Mouse (Mus musculus): ENCODE data around the gene AU040320. TPM values are rescaled to one million over a fixed set of nuclear protein-coding genes. Genes with fewer than 3 reads are reported as not detected.

Gene AU040320
- polyA plus RNA-seq, 1 experiment from 2014 or later, result 24.1 TPM

DNA sequence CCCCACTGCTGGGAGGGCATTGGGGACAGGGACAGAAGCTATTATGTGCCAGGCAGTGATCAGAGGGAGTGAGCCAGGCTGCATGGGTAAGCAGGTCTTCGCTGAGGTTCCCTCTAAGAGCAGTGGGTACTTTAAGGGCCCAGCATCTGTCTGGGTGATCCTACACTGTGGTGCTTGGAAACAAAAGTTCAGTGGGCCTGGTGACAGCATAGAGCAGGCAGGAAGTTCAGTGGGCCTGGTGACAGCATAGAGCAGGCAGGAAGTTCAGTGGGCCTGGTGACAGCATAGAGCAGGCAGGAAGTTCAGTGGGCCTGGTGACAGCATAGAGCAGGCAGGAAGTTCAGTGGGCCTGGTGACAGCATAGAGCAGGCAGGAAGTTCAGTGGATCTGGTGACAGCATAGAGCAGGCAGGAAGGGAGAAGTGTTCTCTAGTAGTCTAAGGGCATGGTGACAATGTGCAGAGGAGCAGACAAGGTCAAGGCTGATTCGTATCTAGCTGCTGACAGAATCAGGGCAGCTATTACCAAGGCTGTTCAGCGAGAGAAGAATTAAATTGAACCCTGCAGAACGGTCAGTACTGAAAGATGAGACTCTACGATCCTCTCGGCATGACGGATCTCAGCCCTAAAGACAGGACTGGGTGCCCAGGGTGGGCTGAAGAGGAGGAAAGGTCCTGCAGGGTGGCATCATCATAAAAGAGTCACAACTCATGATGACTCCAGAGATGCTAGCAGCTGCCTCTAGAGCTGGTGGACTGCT lies 96.9 kb downstream of the AU040320 start:
- Histone ChIP-seq H3K27ac (ENCODE audit: low read length) (no peak overlapping the region; the same call in 1 of the 2 replicates), H3K36me3 (ENCODE audit: control insufficient read depth, insufficient read depth, low read length) (no peaks in the 10 kb centered on the region)
- ATAC-seq (ENCODE audit: insufficient read depth, low FRiP score), result no peak

DNA sequence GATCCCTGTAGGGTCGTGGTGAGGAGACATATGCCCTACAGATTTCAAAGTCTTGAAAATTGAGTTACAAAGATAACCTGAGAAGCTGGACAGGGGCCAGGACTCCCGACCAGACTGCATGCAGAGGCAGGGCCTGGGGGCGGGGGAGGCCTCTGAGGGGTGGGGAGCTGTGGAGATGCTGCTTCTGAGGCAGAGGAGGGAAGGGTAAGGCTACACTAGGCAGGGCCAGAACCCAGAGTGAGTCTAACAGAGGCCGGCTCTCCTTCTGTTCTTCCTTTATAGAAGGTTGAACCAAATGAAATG lies 97.4 kb downstream of the AU040320 start:
- no peak for ATAC-seq (ENCODE audit: insufficient read depth, low FRiP score)
- no peak overlapping the region for H3K4me2 ChIP-seq (ENCODE audit: low read depth, low read length)
- H3K27me3 ChIP-seq (ENCODE audit: control insufficient read depth, insufficient read depth, low read length), result no peaks in the 10 kb centered on the region
- H3K9ac ChIP-seq (ENCODE audit: low read length), result no peak overlapping the region
- no peaks in the 10 kb centered on the region for H3K36me3 ChIP-seq (ENCODE audit: control insufficient read depth, insufficient read depth, low read length)
- H3K27ac ChIP-seq (ENCODE audit: low read length), result no peak overlapping the region
- 52% methylated on average over 4 of the region's 4 CpGs for WGBS
- no peaks in the 10 kb centered on the region for H3K9me3 ChIP-seq (replicated peaks; ENCODE audit: control insufficient read depth, low read length)
- no peaks in the 10 kb centered on the region for H3K4me1 ChIP-seq (ENCODE audit: control insufficient read depth, insufficient read depth, low read length)
- no peak overlapping the region for H3K4me3 ChIP-seq (replicated peaks; ENCODE audit: low read length)

More for the DNA sequence above, 96.9 kb downstream of the AU040320 start:
- H3K9me3 ChIP-seq (replicated peaks; ENCODE audit: control insufficient read depth, low read length), result no peaks in the 10 kb centered on the region
- no peaks in the 10 kb centered on the region for H3K27me3 ChIP-seq (ENCODE audit: control insufficient read depth, insufficient read depth, low read length)
- no peak overlapping the region for H3K4me3 ChIP-seq (replicated peaks; ENCODE audit: low read length)
- no peak overlapping the region for H3K4me2 ChIP-seq (ENCODE audit: low read depth, low read length)
- no peaks in the 10 kb centered on the region for H3K4me1 ChIP-seq (ENCODE audit: control insufficient read depth, insufficient read depth, low read length)
- WGBS, result 66% methylated on average over 7 of the region's 7 CpGs
- peak overlapping the region; percentile 15; the same call in 1 of the 2 replicates for H3K9ac ChIP-seq (ENCODE audit: low read length)

DNA sequence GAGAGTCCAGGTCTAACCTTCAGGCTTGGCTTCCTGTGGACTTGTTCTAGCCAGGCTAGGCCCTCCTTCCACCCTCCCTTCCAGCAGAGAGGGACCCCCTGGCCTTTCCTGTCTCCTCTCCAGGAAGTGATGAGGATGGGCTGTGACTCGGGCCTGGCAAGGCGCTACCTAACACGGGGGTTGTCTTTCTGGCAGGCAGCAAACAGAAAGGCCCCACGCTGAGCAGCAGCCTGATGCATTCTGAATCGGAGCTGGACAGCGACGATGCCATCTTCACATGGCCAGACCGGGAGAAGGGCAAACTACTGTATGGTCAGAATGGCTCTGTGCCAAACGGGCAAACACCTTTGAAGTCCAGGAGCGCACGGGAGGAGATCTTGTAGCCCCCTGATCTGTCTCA lies 99.6 kb downstream of the AU040320 start:
- no peak overlapping the region for H3K4me2 ChIP-seq (ENCODE audit: low read depth, low read length)
- H3K36me3 ChIP-seq (ENCODE audit: control insufficient read depth, insufficient read depth, low read length), result no peaks in the 10 kb centered on the region
- H3K4me1 ChIP-seq (ENCODE audit: control insufficient read depth, insufficient read depth, low read length), result no peaks in the 10 kb centered on the region
- WGBS, result 66% methylated on average over 11 of the region's 11 CpGs
- H3K27me3 ChIP-seq (ENCODE audit: control insufficient read depth, insufficient read depth, low read length), result no peaks in the 10 kb centered on the region
- H3K27ac ChIP-seq (ENCODE audit: low read length), result no peak overlapping the region
- no peak overlapping the region for H3K4me3 ChIP-seq (replicated peaks; ENCODE audit: low read length)
- no peak overlapping the region for H3K9ac ChIP-seq (ENCODE audit: low read length)
- ATAC-seq (ENCODE audit: insufficient read depth, low FRiP score), result no peak
- H3K9me3 ChIP-seq (replicated peaks; ENCODE audit: control insufficient read depth, low read length), result no peaks in the 10 kb centered on the region

DNA sequence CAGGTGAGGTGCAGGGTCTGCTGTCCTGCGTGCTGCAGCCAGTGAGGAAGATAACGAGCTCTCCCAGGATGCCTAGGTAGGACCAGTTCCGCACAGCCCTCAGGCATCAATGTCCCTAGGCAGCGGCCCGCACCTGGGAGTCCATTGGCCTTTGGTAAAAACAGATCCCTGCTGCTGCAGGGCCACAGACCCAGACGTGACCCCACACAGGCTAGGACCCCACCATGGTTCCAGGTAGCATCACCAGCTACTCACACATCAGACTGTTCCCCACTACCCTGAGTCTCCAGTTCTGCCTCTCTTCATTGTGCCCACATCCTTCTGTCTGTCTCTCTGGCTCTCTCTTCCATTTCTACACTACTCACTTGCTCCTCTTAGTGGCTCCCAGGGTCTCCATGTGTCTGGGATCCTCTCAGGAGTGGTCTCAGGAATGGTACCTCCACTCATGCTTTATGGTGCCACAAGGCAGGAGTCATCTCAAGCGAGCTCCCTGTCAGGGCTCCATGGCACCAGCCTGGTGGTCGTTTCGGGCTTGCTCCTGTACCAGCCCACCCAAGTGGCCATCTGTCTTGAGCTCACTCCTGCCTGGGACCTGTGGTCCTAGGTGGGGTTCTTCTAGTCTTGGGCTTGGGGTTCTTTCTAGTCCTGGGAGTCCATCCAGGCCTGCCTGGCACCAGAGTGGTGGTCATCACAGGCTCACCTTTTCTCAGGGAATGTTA lies 107.1 kb downstream of the AU040320 start:
- ATAC-seq (ENCODE audit: insufficient read depth, low FRiP score), result no peak
- no peaks in the 10 kb centered on the region for H3K4me1 ChIP-seq (ENCODE audit: control insufficient read depth, insufficient read depth, low read length)
- no peak overlapping the region for H3K9ac ChIP-seq (ENCODE audit: low read length)
- H3K27me3 ChIP-seq (ENCODE audit: control insufficient read depth, insufficient read depth, low read length), result no peaks in the 10 kb centered on the region
- no peak overlapping the region for H3K27ac ChIP-seq (ENCODE audit: low read length)
- no peak overlapping the region for H3K4me3 ChIP-seq (replicated peaks; ENCODE audit: low read length)
- WGBS, result 90% methylated on average over 9 of the region's 9 CpGs
- peaks cover 13% of the 10 kb centered on the region for H3K36me3 ChIP-seq (ENCODE audit: control insufficient read depth, insufficient read depth, low read length)
- H3K4me2 ChIP-seq (ENCODE audit: low read depth, low read length), result no peak overlapping the region
- H3K9me3 ChIP-seq (replicated peaks; ENCODE audit: control insufficient read depth, low read length), result no peaks in the 10 kb centered on the region

DNA sequence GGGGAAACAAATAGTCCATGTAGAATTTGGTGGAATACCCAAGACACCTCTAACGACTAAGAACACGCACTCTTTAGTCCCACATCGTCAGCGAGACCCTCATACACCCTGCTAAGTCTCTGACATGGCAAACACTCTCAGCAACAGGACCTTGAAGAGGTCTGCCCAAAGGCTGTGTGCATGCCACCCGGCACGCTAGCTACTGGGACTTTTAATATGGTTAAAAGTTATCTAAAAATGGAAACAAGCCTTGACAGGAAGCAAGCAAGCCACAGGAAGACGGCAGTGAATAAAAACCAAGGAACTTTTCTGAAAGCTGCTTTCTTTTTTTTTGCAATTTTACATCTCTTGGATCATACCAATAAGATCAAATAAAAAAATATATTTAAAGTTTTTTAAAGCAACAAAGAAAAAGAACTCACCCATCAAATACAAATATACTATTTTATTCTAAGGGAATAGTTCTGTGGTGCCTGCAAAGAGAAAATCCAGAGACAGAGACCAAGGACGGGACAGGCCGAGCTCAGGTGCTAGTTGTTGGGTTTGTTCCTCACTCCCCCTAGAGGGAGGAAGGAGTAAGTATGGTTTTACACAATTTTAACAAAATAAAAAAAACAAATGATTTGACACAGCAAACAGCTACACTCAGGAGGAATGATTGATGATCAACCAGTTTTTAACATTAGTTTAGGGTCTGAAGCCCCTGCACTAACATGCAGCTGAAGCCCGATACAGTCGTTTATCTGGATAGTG lies 108.3 kb downstream of the AU040320 start:
- Histone ChIP-seq H3K4me1 (ENCODE audit: control insufficient read depth, insufficient read depth, low read length) (no peaks in the 10 kb centered on the region), H3K9ac (ENCODE audit: low read length) (no peak overlapping the region), H3K9me3 (replicated peaks; ENCODE audit: control insufficient read depth, low read length) (no peaks in the 10 kb centered on the region), H3K27me3 (ENCODE audit: control insufficient read depth, insufficient read depth, low read length) (no peaks in the 10 kb centered on the region), H3K27ac (ENCODE audit: low read length) (no peak overlapping the region), H3K36me3 (ENCODE audit: control insufficient read depth, insufficient read depth, low read length) (peaks cover 13% of the 10 kb centered on the region), H3K4me3 (replicated peaks; ENCODE audit: low read length) (no peak overlapping the region), H3K4me2 (ENCODE audit: low read depth, low read length) (no peak overlapping the region)
- WGBS, result 79% methylated on average over 11 of the region's 11 CpGs
- no peak for ATAC-seq (ENCODE audit: insufficient read depth, low FRiP score)

DNA sequence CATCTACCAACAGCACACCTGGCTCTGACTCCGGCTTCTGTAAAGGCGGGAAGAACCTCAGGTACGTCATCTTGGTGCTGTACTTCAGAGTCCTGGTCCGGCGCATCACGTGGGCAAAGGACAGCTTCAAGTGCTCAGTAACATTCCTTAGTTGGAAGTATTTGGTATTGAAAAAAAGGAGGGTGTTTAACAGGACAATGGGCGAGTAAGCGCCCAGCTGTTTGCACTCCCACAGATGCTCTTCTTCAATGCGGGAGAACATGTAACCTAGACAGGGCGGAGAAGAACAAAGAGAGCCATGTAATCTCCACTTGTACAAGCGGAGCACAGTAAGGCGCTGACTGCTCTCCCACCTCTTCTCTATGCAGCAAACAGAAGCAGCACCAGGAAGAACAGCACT lies 115.4 kb downstream of the AU040320 start:
- ATAC-seq (ENCODE audit: insufficient read depth, low FRiP score), result no peak
- WGBS, result 89% methylated on average over 12 of the region's 12 CpGs
- Histone ChIP-seq H3K9ac (ENCODE audit: low read length) (no peak overlapping the region), H3K4me3 (replicated peaks; ENCODE audit: low read length) (no peak overlapping the region), H3K36me3 (ENCODE audit: control insufficient read depth, insufficient read depth, low read length) (peaks cover 6% of the 10 kb centered on the region; the same call in 1 of the 2 replicates), H3K27me3 (ENCODE audit: control insufficient read depth, insufficient read depth, low read length) (no peaks in the 10 kb centered on the region), H3K4me2 (ENCODE audit: low read depth, low read length) (no peak overlapping the region), H3K27ac (ENCODE audit: low read length) (no peak overlapping the region), H3K4me1 (ENCODE audit: control insufficient read depth, insufficient read depth, low read length) (no peaks in the 10 kb centered on the region), H3K9me3 (replicated peaks; ENCODE audit: control insufficient read depth, low read length) (no peaks in the 10 kb centered on the region)

DNA sequence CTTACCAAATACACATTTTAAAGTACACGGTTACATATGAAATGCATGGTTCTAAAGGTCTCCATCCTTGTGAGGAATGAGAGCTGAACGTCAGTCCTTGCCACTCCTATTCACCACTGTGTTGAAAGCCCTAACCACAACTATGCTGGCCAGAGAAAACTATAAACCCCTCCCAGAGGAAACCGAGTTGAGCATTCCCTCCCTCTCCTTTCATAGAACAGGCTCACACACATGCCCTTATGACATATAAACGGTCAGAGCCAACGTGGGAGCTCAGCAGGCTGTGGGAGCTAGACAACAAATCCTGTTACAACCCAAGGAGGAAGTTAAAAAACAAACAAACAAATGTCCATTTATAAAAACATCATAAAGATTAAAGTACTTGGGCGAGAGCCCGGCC lies 119.4 kb downstream of the AU040320 start:
- no peak for ATAC-seq (ENCODE audit: insufficient read depth, low FRiP score)
- Histone ChIP-seq H3K9me3 (replicated peaks; ENCODE audit: control insufficient read depth, low read length) (no peaks in the 10 kb centered on the region), H3K4me1 (ENCODE audit: control insufficient read depth, insufficient read depth, low read length) (no peaks in the 10 kb centered on the region), H3K36me3 (ENCODE audit: control insufficient read depth, insufficient read depth, low read length) (0 out of 2 replicates have a peak, but pooled peaks cover 7% of the 10 kb centered on the region), H3K4me2 (ENCODE audit: low read depth, low read length) (no peak overlapping the region), H3K27ac (ENCODE audit: low read length) (no peak overlapping the region), H3K9ac (ENCODE audit: low read length) (no peak overlapping the region), H3K4me3 (replicated peaks; ENCODE audit: low read length) (no peak overlapping the region), H3K27me3 (ENCODE audit: control insufficient read depth, insufficient read depth, low read length) (no peaks in the 10 kb centered on the region)
- 63% methylated on average over 7 of the region's 7 CpGs for WGBS

DNA sequence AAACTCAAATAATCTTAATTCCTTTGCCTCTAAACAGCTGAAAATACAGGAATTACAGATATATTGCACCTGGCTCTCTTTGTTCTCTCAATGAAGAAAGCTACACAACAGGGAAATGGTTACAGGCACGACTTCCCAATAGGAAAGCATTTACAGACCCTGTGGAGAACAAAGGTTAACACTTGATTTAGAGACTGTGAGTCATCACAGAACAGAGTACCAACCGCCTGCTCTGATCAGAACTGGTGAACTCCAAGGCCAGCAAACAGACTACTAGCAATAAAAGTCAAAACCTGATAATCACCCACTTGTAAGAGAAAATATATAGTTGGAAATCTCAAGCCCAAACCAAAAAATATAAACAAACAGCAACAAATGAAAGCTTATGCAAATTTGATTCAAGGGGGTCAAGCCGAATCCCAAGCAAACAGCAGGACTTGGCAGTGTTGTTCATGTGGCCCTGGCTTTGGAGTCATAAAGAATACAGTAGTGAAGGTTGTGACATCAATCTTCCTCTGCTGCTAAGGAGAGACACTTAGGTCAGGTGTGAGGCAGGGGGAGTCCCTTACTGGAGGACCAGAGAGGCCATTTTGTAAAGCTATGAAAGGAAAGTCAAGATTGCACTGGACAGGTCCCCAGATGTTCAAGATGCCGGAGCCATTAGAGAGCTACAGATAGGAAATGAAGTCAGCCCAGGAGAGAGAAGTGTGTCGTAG lies 126.4 kb downstream of the AU040320 start:
- no peak overlapping the region for H3K27ac ChIP-seq (ENCODE audit: low read length)
- H3K4me2 ChIP-seq (ENCODE audit: low read depth, low read length), result no peak overlapping the region
- peak; percentile 71; the same call in 1 of the 2 replicates for ATAC-seq (ENCODE audit: insufficient read depth, low FRiP score)
- no peak overlapping the region for H3K9ac ChIP-seq (ENCODE audit: low read length)
- peaks cover 16% of the 10 kb centered on the region for H3K36me3 ChIP-seq (ENCODE audit: control insufficient read depth, insufficient read depth, low read length)
- no peak overlapping the region for H3K4me3 ChIP-seq (replicated peaks; ENCODE audit: low read length)
- no peaks in the 10 kb centered on the region for H3K4me1 ChIP-seq (ENCODE audit: control insufficient read depth, insufficient read depth, low read length)
- H3K9me3 ChIP-seq (replicated peaks; ENCODE audit: control insufficient read depth, low read length), result no peaks in the 10 kb centered on the region
- 79% methylated on average over 5 of the region's 5 CpGs for WGBS
- H3K27me3 ChIP-seq (ENCODE audit: control insufficient read depth, insufficient read depth, low read length), result no peaks in the 10 kb centered on the region
